Mouse (Mus musculus): ENCODE results near the gene Nepro. TPM values are rescaled to one million over a fixed set of nuclear protein-coding genes. Genes with fewer than 3 reads are reported as not detected.

Gene Nepro
- polyA plus RNA-seq, 1 experiment: 3.9 TPM

- Histone ChIP-seq H3K4me3 (replicated peaks; ENCODE audit: insufficient read depth, low read depth, low read length) (no peak overlapping the region), H3K4me1 (ENCODE audit: control insufficient read depth, insufficient read depth, low read length) (no peaks in the 10 kb centered on the region), H3K27me3 (ENCODE audit: control insufficient read depth, insufficient read depth, low read length) (no peaks in the 10 kb centered on the region), H3K27ac (ENCODE audit: insufficient read depth, low read length) (no peak overlapping the region)
- WGBS: 56% methylated on average over 2 of the region's 2 CpGs
- TF ChIP-seq CTCF (IDR thresholded peaks at IDR 0.05; ENCODE audit: borderline replicate concordance, insufficient read depth, low read depth, low read length) (peak; percentile 39; the same call in 1 of the 2 replicates), POLR2A (IDR thresholded peaks at IDR 0.05; ENCODE audit: borderline replicate concordance, insufficient read depth, low read length) (no peak)
- DNase-seq: peak in 1 of 2 experiments; percentile 6
Measured at GRCm38 (mm10) chr16:44767967-44768366, 43.9 kb downstream of the Nepro start.

GRCm38 (mm10) chr16:44772577-44772976 is 48.5 kb downstream of the Nepro start:
- TF ChIP-seq CTCF (IDR thresholded peaks at IDR 0.05; ENCODE audit: borderline replicate concordance, insufficient read depth, low read depth, low read length) (no peak), POLR2A (IDR thresholded peaks at IDR 0.05; ENCODE audit: borderline replicate concordance, insufficient read depth, low read length) (no peak)
- H3K27me3 ChIP-seq (ENCODE audit: control insufficient read depth, insufficient read depth, low read length): no peaks in the 10 kb centered on the region
- DNase-seq: no peak
- H3K4me1 ChIP-seq (ENCODE audit: control insufficient read depth, insufficient read depth, low read length): no peaks in the 10 kb centered on the region
- WGBS: 73% methylated on average over 6 of the region's 6 CpGs
- H3K4me3 ChIP-seq (replicated peaks; ENCODE audit: insufficient read depth, low read depth, low read length): no peak overlapping the region
- H3K27ac ChIP-seq (ENCODE audit: insufficient read depth, low read length): no peak overlapping the region

- no peak for DNase-seq
- Histone ChIP-seq H3K4me1 (ENCODE audit: control insufficient read depth, insufficient read depth, low read length) (no peaks in the 10 kb centered on the region), H3K4me3 (replicated peaks; ENCODE audit: insufficient read depth, low read depth, low read length) (no peak overlapping the region), H3K27me3 (ENCODE audit: control insufficient read depth, insufficient read depth, low read length) (no peaks in the 10 kb centered on the region), H3K27ac (ENCODE audit: insufficient read depth, low read length) (no peak overlapping the region)
- 88% methylated on average over 3 of the region's 3 CpGs for WGBS
- TF ChIP-seq POLR2A (IDR thresholded peaks at IDR 0.05; ENCODE audit: borderline replicate concordance, insufficient read depth, low read length) (no peak), CTCF (IDR thresholded peaks at IDR 0.05; ENCODE audit: borderline replicate concordance, insufficient read depth, low read depth, low read length) (no peak)
Measured at GRCm38 (mm10) chr16:44773673-44774072, 49.6 kb downstream of the Nepro start.

DNA sequence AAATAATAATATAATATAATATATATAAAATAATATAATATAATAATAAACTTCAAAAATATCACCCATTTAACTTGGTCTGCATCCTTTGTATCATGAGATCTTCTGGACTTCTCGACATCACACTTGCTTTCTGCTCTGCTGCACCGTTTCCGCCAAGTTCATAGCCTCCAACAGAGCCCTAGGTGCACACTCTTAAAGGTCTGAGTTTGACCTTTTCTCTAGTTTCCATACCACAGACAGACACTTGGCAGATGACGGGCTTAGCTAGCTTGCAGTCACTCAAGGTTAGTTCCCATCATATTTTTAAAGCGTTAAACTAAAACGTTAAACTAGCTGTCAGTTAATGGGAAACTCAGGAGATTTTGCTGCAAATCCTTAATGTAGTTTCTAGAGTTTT is 50.1 kb downstream of the Nepro start:
- WGBS: 88% methylated on average over 6 of the region's 6 CpGs
- H3K4me1 ChIP-seq (ENCODE audit: control insufficient read depth, insufficient read depth, low read length): no peaks in the 10 kb centered on the region
- no peak overlapping the region for H3K27ac ChIP-seq (ENCODE audit: insufficient read depth, low read length)
- H3K4me3 ChIP-seq (replicated peaks; ENCODE audit: insufficient read depth, low read depth, low read length): no peak overlapping the region
- TF ChIP-seq CTCF (IDR thresholded peaks at IDR 0.05; ENCODE audit: borderline replicate concordance, insufficient read depth, low read depth, low read length) (no peak), POLR2A (IDR thresholded peaks at IDR 0.05; ENCODE audit: borderline replicate concordance, insufficient read depth, low read length) (no peak)
- H3K27me3 ChIP-seq (ENCODE audit: control insufficient read depth, insufficient read depth, low read length): no peaks in the 10 kb centered on the region
- DNase-seq: no peak

- TF ChIP-seq POLR2A (IDR thresholded peaks at IDR 0.05; ENCODE audit: borderline replicate concordance, insufficient read depth, low read length) (no peak), CTCF (IDR thresholded peaks at IDR 0.05; ENCODE audit: borderline replicate concordance, insufficient read depth, low read depth, low read length) (no peak)
- no peaks in the 10 kb centered on the region for H3K4me1 ChIP-seq (ENCODE audit: control insufficient read depth, insufficient read depth, low read length)
- no peak for DNase-seq
- H3K27me3 ChIP-seq (ENCODE audit: control insufficient read depth, insufficient read depth, low read length): no peaks in the 10 kb centered on the region
- no peak overlapping the region for H3K4me3 ChIP-seq (replicated peaks; ENCODE audit: insufficient read depth, low read depth, low read length)
- H3K27ac ChIP-seq (ENCODE audit: insufficient read depth, low read length): no peak overlapping the region
- WGBS: 83% methylated on average over 17 of the region's 17 CpGs
Measured at GRCm38 (mm10) chr16:44778538-44779147, 54.5 kb downstream of the Nepro start.

- no peak overlapping the region for H3K4me3 ChIP-seq (replicated peaks; ENCODE audit: insufficient read depth, low read depth, low read length)
- TF ChIP-seq CTCF (IDR thresholded peaks at IDR 0.05; ENCODE audit: borderline replicate concordance, insufficient read depth, low read depth, low read length) (no peak), POLR2A (IDR thresholded peaks at IDR 0.05; ENCODE audit: borderline replicate concordance, insufficient read depth, low read length) (no peak)
- 92% methylated on average over 5 of the region's 5 CpGs for WGBS
Measured at GRCm38 (mm10) chr16:44779494-44779893, 55.4 kb downstream of the Nepro start.

GRCm38 (mm10) chr16:44780751-44781150 is 56.6 kb downstream of the Nepro start:
- H3K4me3 ChIP-seq (replicated peaks; ENCODE audit: insufficient read depth, low read depth, low read length): no peak overlapping the region
- no peak for DNase-seq
- TF ChIP-seq POLR2A (IDR thresholded peaks at IDR 0.05; ENCODE audit: borderline replicate concordance, insufficient read depth, low read length): no peak
- no peak for TF ChIP-seq CTCF (IDR thresholded peaks at IDR 0.05; ENCODE audit: borderline replicate concordance, insufficient read depth, low read depth, low read length)
- whole genome bisulfite sequencing: 70% methylated on average over 4 of the region's 4 CpGs
- no peaks in the 10 kb centered on the region for H3K27me3 ChIP-seq (ENCODE audit: control insufficient read depth, insufficient read depth, low read length)
- no peak overlapping the region for H3K27ac ChIP-seq (ENCODE audit: insufficient read depth, low read length)
- no peaks in the 10 kb centered on the region for H3K4me1 ChIP-seq (ENCODE audit: control insufficient read depth, insufficient read depth, low read length)

More at GRCm38 (mm10) chr16:44779494-44779893, 55.4 kb downstream of the Nepro start:
- Histone ChIP-seq H3K27me3 (ENCODE audit: control insufficient read depth, insufficient read depth, low read length) (no peaks in the 10 kb centered on the region), H3K27ac (ENCODE audit: insufficient read depth, low read length) (no peak overlapping the region), H3K4me1 (ENCODE audit: control insufficient read depth, insufficient read depth, low read length) (no peaks in the 10 kb centered on the region)
- DNase-seq: no peak

Other genes with a start within 250 kb of the Nepro start
- gene Boc, start 165.4 kb upstream of the Nepro start, polyA plus RNA-seq (2012; rRNA removed): 37.9 and 43.6 TPM in 2 replicates
- gene Gtpbp8, start 22.1 kb downstream of the Nepro start, polyA plus RNA-seq (2012; rRNA removed): 19.2 and 22.5 TPM in 2 replicates
- gene Cd200r1, start 41.4 kb downstream of the Nepro start, polyA plus RNA-seq (2012; rRNA removed): 0.18 and 0.24 TPM in 2 replicates
- gene Cd200r4, start 87.4 kb downstream of the Nepro start, polyA plus RNA-seq (2012; rRNA removed): 0.15 and 0.24 TPM in 2 replicates
- gene Cd200r2, start 142.8 kb downstream of the Nepro start, polyA plus RNA-seq (2012; rRNA removed): 0.25 and 0.28 TPM in 2 replicates
- not detected in 2 replicates for gene Cd200r3, start 219.4 kb downstream of the Nepro start, polyA plus RNA-seq (2012; rRNA removed)